Mouse (Mus musculus): ENCODE data around the gene Abr. TPM values are rescaled to one million over a fixed set of nuclear protein-coding genes. Genes with fewer than 3 reads are reported as not detected.

Abr gene
- polyA plus RNA-seq, 2 experiments: 39.7 to 67.5 TPM

- Histone ChIP-seq H3K4me1 (ENCODE audit: control insufficient read depth, insufficient read depth, low read length) (no peaks in the 10 kb centered on the region), H3K4me2 (replicated peaks; ENCODE audit: low read depth, low read length, severe bottlenecking) (no peak overlapping the region), H3K27me3 (ENCODE audit: control insufficient read depth, insufficient read depth, low read length) (no peaks in the 10 kb centered on the region), H3K36me3 (ENCODE audit: control insufficient read depth, insufficient read depth, low read length) (no peaks in the 10 kb centered on the region), H3K9ac (ENCODE audit: low read depth, low read length, severe bottlenecking) (no peak overlapping the region), H3K27ac (replicated peaks; ENCODE audit: low read depth, low read length) (no peak overlapping the region), H3K4me3 (replicated peaks; ENCODE audit: low read length) (no peak overlapping the region), H3K9me3 (ENCODE audit: control insufficient read depth, low read length) (no peaks in the 10 kb centered on the region)
- DNase-seq (ENCODE audit: low spot score) (no peak), ATAC-seq (ENCODE audit: low FRiP score, low read depth) (no peak)
- TF ChIP-seq POLR2A (IDR thresholded peaks at IDR 0.05; ENCODE audit: borderline replicate concordance, extremely low read depth, insufficient read depth, insufficient read length): no peak
- 22% methylated on average over 3 of the region's 3 CpGs for WGBS
Observed at GRCm38 (mm10) chr11:76586119-76586518, 36.0 kb downstream of the Abr start.

GRCm38 (mm10) chr11:76577588-76578257 lies 44.4 kb downstream of the Abr start:
- WGBS: 30% methylated on average over 12 of the region's 12 CpGs
- H3K4me3 ChIP-seq (replicated peaks; ENCODE audit: low read length): no peak overlapping the region
- no peak overlapping the region for H3K4me2 ChIP-seq (replicated peaks; ENCODE audit: low read depth, low read length, severe bottlenecking)
- no peaks in the 10 kb centered on the region for H3K9me3 ChIP-seq (ENCODE audit: control insufficient read depth, low read length)
- H3K27ac ChIP-seq (replicated peaks; ENCODE audit: low read depth, low read length): no peak overlapping the region
- ATAC-seq (ENCODE audit: low FRiP score, low read depth) (peak; percentile 85), DNase-seq (ENCODE audit: low spot score) (peak; percentile 90)
- TF ChIP-seq POLR2A (IDR thresholded peaks at IDR 0.05; ENCODE audit: borderline replicate concordance, extremely low read depth, insufficient read depth, insufficient read length): no peak
- H3K9ac ChIP-seq (ENCODE audit: low read depth, low read length, severe bottlenecking): no peak overlapping the region
- H3K36me3 ChIP-seq (ENCODE audit: control insufficient read depth, insufficient read depth, low read length): no peaks in the 10 kb centered on the region
- H3K4me1 ChIP-seq (ENCODE audit: control insufficient read depth, insufficient read depth, low read length): no peaks in the 10 kb centered on the region
- no peaks in the 10 kb centered on the region for H3K27me3 ChIP-seq (ENCODE audit: control insufficient read depth, insufficient read depth, low read length)

GRCm38 (mm10) chr11:76572820-76573385 lies 49.2 kb downstream of the Abr start:
- no peaks in the 10 kb centered on the region for H3K36me3 ChIP-seq (ENCODE audit: control insufficient read depth, insufficient read depth, low read length)
- H3K9ac ChIP-seq (ENCODE audit: low read depth, low read length, severe bottlenecking): no peak overlapping the region
- no peak for ATAC-seq (ENCODE audit: low FRiP score, low read depth)
- no peak overlapping the region for H3K4me2 ChIP-seq (replicated peaks; ENCODE audit: low read depth, low read length, severe bottlenecking)
- peaks cover 14% of the 10 kb centered on the region for H3K4me1 ChIP-seq (ENCODE audit: control insufficient read depth, insufficient read depth, low read length)
- no peak for DNase-seq (ENCODE audit: low spot score)
- WGBS: 84% methylated on average over 6 of the region's 6 CpGs
- H3K27ac ChIP-seq (replicated peaks; ENCODE audit: low read depth, low read length): no peak overlapping the region
- no peak overlapping the region for H3K4me3 ChIP-seq (replicated peaks; ENCODE audit: low read length)
- no peaks in the 10 kb centered on the region for H3K27me3 ChIP-seq (ENCODE audit: control insufficient read depth, insufficient read depth, low read length)
- no peak for TF ChIP-seq POLR2A (IDR thresholded peaks at IDR 0.05; ENCODE audit: borderline replicate concordance, extremely low read depth, insufficient read depth, insufficient read length)
- H3K9me3 ChIP-seq (ENCODE audit: control insufficient read depth, low read length): no peaks in the 10 kb centered on the region

GRCm38 (mm10) chr11:76571613-76571929 lies 50.5 kb downstream of the Abr start:
- WGBS: 6% methylated on average over 7 of the region's 9 CpGs
- TF ChIP-seq POLR2A (IDR thresholded peaks at IDR 0.05; ENCODE audit: borderline replicate concordance, extremely low read depth, insufficient read depth, insufficient read length): no peak
- Histone ChIP-seq H3K36me3 (ENCODE audit: control insufficient read depth, insufficient read depth, low read length) (no peaks in the 10 kb centered on the region), H3K9me3 (ENCODE audit: control insufficient read depth, low read length) (no peaks in the 10 kb centered on the region), H3K4me3 (replicated peaks; ENCODE audit: low read length) (peak overlapping the region; percentile 64), H3K27me3 (ENCODE audit: control insufficient read depth, insufficient read depth, low read length) (no peaks in the 10 kb centered on the region), H3K4me2 (replicated peaks; ENCODE audit: low read depth, low read length, severe bottlenecking) (peak overlapping the region; percentile 97), H3K27ac (replicated peaks; ENCODE audit: low read depth, low read length) (no peak overlapping the region), H3K9ac (ENCODE audit: low read depth, low read length, severe bottlenecking) (peak overlapping the region; percentile 71), H3K4me1 (ENCODE audit: control insufficient read depth, insufficient read depth, low read length) (peaks cover 15% of the 10 kb centered on the region)
- DNase-seq (ENCODE audit: low spot score): no peak
- no peak for ATAC-seq (ENCODE audit: low FRiP score, low read depth)

- Histone ChIP-seq H3K9ac (ENCODE audit: low read depth, low read length, severe bottlenecking) (peak overlapping the region; percentile 71), H3K9me3 (ENCODE audit: control insufficient read depth, low read length) (no peaks in the 10 kb centered on the region), H3K4me3 (replicated peaks; ENCODE audit: low read length) (peak overlapping the region; percentile 64), H3K4me2 (replicated peaks; ENCODE audit: low read depth, low read length, severe bottlenecking) (peak overlapping the region; percentile 97), H3K27me3 (ENCODE audit: control insufficient read depth, insufficient read depth, low read length) (no peaks in the 10 kb centered on the region), H3K4me1 (ENCODE audit: control insufficient read depth, insufficient read depth, low read length) (peaks cover 21% of the 10 kb centered on the region), H3K36me3 (ENCODE audit: control insufficient read depth, insufficient read depth, low read length) (no peaks in the 10 kb centered on the region), H3K27ac (replicated peaks; ENCODE audit: low read depth, low read length) (no peak overlapping the region; the same call in 1 of the 2 replicates)
- peak; percentile 86 for ATAC-seq (ENCODE audit: low FRiP score, low read depth)
- peak; percentile 61 for DNase-seq (ENCODE audit: low spot score)
- WGBS: 2% methylated on average over 66 of the region's 66 CpGs
- TF ChIP-seq POLR2A (IDR thresholded peaks at IDR 0.05; ENCODE audit: borderline replicate concordance, extremely low read depth, insufficient read depth, insufficient read length): 0 out of 2 replicates have a peak, but pooled peaks have one; percentile 46
Observed at GRCm38 (mm10) chr11:76570741-76571612, 51.1 kb downstream of the Abr start.

All from limb, embryonic 14.5 days (tissue).